Mouse (Mus musculus) layer of hippocampus, postnatal 14 days (tissue): ENCODE results near the gene Esr1. TPM values are rescaled to one million over a fixed set of nuclear protein-coding genes. Genes with fewer than 3 reads are reported as not detected.
"Not testable (repeated sequence)": the region's sequence is repeated elsewhere in the genome, so short reads cannot be mapped to it uniquely, and the experiment has no call there.

Source experiments
- DNase-seq, 2 experiments: peaks; one replicate each; pipeline ENCODE4 v3.0.0; 2021 to 2022; ENCODE audit warnings: low spot score in 2 of 2, mixed read lengths in 1 of 2
- long read RNA-seq, 2 experiments: library from polyadenylated mRNA; stranded (forward); transcript quantifications; one replicate each; pipeline ENCODE4 v2.0.0; 2021
- total RNA-seq, 2 experiments: library from RNA; stranded (reverse); gene quantifications; 2 replicates each; pipeline ENCODE4 v1.2.3; 2021

Esr1 gene
- total RNA-seq: 1 to 10 TPM; 1.3 to 1.4 TPM
- long read RNA-seq, experiment 1: 0 reads
- long read RNA-seq, experiment 2, partial matches to known transcripts: 0 of 1 reads
- long read RNA-seq, experiment 2, other reads (novel, unspliced or antisense): 1 of 1 reads

GRCm38 (mm10) chr10:4611386-4612155 is at the start of gene Esr1:
TSS of gene Esr1 (plus strand) at chr10:4611593.
- DNase-seq: no peak

DNA sequence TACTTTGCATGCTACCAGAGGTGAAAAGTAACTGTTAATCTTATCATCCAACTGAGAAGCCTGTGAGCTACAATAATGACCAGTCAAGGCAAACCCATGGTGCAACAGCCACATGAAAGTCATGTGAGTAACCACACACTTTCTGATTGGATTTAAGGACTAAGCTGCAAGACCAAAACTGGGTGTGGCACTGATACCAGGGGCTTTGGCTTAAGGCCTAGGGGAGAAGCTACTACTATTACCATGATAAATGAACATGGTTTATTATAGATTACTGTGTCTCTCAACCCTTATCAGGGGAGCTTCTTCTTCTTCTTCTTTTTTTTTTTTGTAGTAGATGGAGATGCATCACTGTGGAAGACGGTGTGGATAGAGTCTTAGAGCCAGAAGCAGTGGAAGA is 46.2 kb upstream of the Esr1 start:
- no peak for DNase-seq

DNA sequence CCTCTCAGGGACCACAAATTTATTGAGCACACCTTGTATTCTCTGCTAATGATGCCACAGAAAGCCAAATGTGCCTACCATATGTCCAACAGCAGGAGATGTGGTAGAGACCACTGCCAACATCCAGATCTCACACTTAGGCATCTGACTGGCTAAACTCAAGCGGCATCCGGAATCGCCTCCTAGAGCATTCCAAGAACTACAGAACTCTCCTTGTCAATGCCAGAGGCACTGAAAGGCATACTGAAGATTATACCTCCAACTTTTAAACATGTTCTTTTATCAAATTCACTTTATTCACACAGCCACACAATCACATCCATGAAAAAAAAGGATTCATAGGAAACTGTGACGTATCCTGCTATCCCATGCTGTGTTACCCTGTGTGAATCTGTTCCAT is 40.6 kb upstream of the Esr1 start:
- DNase-seq: no peak

DNA sequence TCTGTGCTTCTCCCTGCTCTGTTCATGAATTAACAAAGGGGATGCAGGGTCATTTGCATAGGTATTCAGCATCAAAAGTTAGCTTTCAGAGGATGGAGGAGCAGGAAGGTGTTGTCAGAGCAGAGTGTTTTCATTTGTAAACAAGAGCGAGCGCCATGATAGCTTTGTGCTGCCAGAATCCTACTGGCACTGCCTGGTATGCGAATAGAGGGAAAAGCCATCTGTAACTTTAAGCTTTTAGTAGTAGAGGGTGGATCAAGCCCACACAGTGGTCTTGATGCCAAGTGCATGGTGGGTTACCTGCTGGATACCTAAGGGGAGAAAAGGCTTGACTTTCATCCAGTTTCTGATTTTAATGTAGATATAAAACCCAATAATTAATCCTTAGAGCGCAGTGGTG is 40.1 kb upstream of the Esr1 start:
- DNase-seq: peak; percentile 22 to 69

- DNase-seq: no peak
These were observed 29.5 kb upstream of the Esr1 start for GRCm38 (mm10) chr10:4581905-4582304.

DNA sequence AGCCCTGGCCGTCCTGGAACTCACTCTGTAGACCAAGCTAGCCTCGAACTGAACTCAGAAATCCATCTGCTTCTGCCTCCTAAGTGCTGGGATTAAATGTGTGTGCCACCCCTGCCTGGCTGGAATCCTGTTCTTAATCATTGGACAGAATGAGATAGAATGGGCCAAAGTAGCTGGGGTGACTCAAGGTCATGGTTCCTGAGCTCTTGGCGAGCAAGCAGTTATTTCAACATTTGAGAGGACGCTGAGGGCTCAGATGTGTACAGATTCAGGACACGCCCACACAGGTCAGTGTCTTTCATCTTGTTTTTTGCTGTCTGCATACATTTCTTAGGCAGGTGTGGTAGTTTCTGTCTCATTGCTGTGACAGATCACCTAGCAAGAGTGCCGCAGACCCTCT is 24.7 kb upstream of the Esr1 start:
- no peak for DNase-seq

DNA sequence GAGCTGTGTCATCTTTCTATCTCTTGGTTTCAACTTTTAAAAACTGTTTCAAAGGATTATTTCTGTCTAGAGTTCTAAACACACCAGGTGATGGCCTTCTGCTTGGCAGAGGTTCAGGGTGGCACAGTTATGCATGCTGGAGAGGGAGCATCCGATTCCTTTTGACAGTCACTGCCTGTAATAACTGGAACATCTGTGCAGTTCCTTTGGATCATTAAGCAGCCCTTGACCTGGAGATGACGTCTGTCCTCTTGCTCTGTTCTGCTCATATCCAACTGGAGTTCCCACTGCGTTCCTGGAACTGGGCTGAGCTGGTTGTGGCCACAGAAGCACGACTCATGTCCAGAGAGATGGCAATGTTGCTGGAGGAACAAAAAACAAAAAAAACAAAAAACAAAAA is 21.8 kb upstream of the Esr1 start:
- no peak for DNase-seq

GRCm38 (mm10) chr10:4590956-4591355 is 20.4 kb upstream of the Esr1 start:
- DNase-seq: no peak

DNA sequence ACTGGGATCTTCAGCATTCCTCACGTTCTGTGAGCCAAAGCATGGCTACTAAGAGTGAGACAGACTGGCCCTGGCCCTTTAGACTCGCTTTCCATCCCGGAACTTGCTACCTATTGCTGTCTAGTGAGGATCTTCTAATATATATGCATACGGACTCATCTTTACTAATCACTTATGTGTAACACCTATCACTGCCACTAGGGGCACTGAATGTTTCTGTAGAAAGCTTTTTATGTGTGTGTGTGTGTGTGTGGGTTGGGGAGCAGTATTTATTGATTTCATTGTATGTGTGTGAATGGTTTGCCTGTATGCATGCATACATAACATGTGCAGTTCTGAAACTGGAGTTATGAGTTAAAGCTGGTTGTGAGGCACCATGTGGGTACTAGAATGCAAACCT is 17.6 kb upstream of the Esr1 start:
- no peak for DNase-seq

GRCm38 (mm10) chr10:4597211-4597610 is 14.2 kb upstream of the Esr1 start:
- DNase-seq: no peak

GRCm38 (mm10) chr10:4598244-4598842 is 13.1 kb upstream of the Esr1 start:
- peak; percentile 32 to 55 for DNase-seq

GRCm38 (mm10) chr10:4598916-4599315 is 12.5 kb upstream of the Esr1 start:
- no peak for DNase-seq

- no peak for DNase-seq
These were observed 11.8 kb upstream of the Esr1 start for GRCm38 (mm10) chr10:4599591-4599990.

DNA sequence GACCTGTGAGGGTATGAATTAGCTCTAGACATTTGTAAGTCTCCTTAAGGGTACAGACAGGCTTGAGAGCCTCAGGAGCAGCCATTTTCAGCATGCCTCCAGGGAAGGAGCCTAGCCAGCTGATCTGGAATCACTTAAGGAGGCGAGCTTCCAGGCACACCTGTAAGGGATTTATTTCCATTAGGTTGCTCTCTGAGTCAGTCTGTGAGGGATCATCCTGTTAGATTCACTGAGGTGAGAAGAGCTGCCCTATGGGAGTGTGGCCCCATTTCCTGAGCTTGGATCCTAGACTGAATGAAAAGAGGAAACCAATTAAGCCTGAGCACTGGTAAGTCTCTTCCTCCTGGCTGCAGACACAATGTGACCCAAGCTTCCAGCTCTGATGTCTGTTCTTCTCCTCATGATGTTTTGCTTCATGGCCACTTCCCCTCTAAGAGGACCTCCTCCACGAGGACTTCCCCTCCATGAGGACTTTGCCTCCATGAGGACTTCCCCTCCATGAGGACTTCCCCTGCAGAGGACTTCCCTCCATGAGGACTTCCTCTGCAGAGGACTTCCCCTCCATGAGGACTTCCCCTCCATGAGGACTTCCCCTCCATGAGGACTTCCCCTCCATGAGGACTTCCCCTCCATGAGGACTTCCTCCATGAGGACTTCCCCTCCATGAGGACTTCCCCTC is 10.5 kb upstream of the Esr1 start:
- DNase-seq: no peak

GRCm38 (mm10) chr10:4601612-4602011 is 9.8 kb upstream of the Esr1 start:
- not testable (repeated sequence) for DNase-seq

- no peak for DNase-seq
These were observed 8.9 kb upstream of the Esr1 start for GRCm38 (mm10) chr10:4602466-4602865.

DNA sequence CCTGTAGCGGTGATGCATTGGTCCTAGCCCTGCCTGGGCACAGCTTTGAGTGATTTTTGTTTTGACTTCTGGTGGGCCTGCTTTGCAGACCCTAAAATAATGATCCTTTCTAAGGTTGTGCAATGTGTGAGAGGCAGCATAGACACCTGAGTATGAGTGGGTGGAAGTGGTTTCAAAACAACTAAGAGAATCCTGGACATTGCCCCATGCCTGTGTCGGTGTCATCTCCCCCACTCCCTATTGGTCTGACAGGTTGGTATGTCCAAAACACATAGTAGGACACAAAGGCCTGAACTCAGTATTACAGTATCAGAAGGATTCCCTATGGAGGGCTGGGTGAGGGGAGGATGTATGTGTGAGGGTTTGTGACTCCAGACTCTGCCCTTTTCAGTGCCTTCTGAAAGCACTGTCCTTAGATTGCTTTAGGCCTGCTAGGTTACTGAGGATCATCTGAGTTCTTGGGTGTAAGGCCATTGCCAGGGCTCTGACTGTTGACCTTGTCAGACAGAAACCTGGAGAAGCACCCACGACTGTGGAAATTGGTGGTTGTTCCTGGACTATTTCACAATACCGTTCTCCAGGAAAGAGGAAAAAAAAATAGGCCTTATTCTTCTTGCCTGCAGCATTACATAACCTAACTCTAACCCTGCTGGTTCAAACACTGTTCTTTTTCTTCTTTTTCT is 6.7 kb upstream of the Esr1 start:
- DNase-seq: no peak

GRCm38 (mm10) chr10:4610234-4610633 is 1.2 kb upstream of the Esr1 start:
- no peak for DNase-seq

DNA sequence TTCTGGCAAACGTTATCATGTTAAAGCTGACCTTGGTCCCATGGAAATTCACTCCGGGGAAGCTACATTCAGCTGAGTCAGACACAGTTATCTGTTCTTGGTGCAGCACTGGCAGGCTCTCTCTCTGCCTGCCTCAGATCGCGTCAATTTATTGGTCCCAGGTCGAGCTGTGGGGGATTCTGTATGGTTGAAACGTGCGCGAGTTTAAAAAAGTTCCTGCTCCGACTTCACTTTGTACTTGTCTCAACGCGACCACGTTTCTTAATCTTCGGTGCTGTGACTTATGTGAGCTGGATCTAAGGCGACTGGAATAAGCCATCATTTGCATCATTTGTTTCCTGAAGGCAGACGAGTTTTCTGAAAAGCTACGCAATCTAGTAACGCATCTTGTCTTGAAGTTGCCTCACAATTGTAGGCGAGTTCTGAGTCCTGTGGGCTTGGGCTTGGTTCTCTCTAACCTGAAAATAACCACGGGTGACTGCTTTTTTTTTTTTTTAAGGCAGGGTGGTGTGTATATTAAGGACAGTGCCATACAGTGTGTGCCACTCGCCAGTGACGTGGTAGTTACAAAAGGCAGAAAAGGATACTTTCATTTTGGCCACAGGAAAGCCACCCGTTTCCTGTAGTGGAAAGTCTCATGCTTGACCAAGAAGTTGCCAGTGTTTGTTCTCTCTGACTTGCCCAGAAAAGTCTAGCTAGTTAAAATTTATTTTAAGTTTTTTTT is 1.1 kb downstream of the Esr1 start:
- DNase-seq: no peak

DNA sequence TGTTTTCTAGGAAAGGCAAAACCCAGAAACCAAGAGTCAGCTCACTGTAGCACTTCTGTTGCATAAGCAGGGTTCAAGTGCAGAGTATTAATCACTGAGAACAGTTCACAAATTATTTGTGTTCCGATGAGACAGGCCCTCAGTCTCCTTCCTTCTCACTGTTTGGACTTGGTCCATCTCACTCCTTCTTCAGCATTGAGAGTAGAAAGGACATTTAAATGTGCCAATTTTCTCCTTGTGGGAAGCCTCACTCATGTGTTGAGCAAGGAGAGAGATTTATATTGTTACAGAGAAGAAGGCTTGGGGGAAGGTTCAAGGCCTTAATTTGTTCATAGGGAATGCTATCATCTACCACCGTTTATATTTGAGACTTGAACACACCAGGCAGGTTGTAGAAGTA is 6.6 kb downstream of the Esr1 start:
- no peak for DNase-seq

- no peak for DNase-seq
These were observed 7.3 kb downstream of the Esr1 start for GRCm38 (mm10) chr10:4618686-4619085.
